Mouse (Mus musculus) left cerebral cortex, postnatal 4 days (tissue): ENCODE measurements around the gene Zmynd19. TPM values are rescaled to one million over a fixed set of nuclear protein-coding genes. Genes with fewer than 3 reads are reported as not detected.

Source experiments
- microRNA-seq: library from miRNA; unstranded; fragments of <30 nt; microRNA quantifications from one replicate; pipeline ENCODE4 v1.2.0, GENCODE M21; 2022
- total RNA-seq, 2 experiments: library from RNA; stranded (reverse); gene quantifications; 2 replicates each; pipeline ENCODE4 v1.2.3; 2021

The Zmynd19 gene
- total RNA-seq, 2 experiments from 2014 or later: 66.4 to 72.3 TPM

Small RNA genes within 50 kb of the gene (microRNA-seq; reads per million reads assigned to microRNA genes)
- not detected for gene Gm22875

Other genes with a start within 250 kb of the Zmynd19 start
- 100 to 1,000 TPM; 113 to 119 TPM for gene Cacna1b, start 186.6 kb upstream of the Zmynd19 start, total RNA-seq
- gene Ehmt1, start 30.2 kb upstream of the Zmynd19 start, total RNA-seq: 100 to 1,000 TPM; 118 to 122 TPM
- gene Arrdc1, start 14.5 kb upstream of the Zmynd19 start, total RNA-seq: 10 to 100 TPM; 51.4 to 53.4 TPM
- 10 to 100 TPM; 30.1 to 30.6 TPM for gene Dph7, start 12.6 kb downstream of the Zmynd19 start, total RNA-seq
- 10 to 100 TPM; 66.1 to 69.2 TPM for gene Mrpl41, start 25.3 kb downstream of the Zmynd19 start, total RNA-seq
- gene Pnpla7, start 26.2 kb downstream of the Zmynd19 start, total RNA-seq: 1 to 10 TPM; 7.0 to 8.4 TPM
- 100 to 1,000 TPM; 342 to 359 TPM for gene Nsmf, start 104.6 kb downstream of the Zmynd19 start, total RNA-seq
- not detected for gene Entpd8, start 130.5 kb downstream of the Zmynd19 start, total RNA-seq
- gene Noxa1, start 145.4 kb downstream of the Zmynd19 start, total RNA-seq: not detected
- 10 to 100 TPM; 32.5 to 35.0 TPM for gene Nrarp, start 231.0 kb downstream of the Zmynd19 start, total RNA-seq
- 1 to 10 TPM; 1.4 to 1.8 TPM for gene Tor4a, start 247.1 kb downstream of the Zmynd19 start, total RNA-seq